Mouse (Mus musculus): ENCODE data around the gene Robo2. TPM values are rescaled to one million over a fixed set of nuclear protein-coding genes. Genes with fewer than 3 reads are reported as not detected.

Gene Robo2
- polyA plus RNA-seq, 1 experiment from 2014 or later: 31.1 TPM

GRCm38 (mm10) chr16:74072671-74073070 is 339.0 kb downstream of the Robo2 start:
- no peaks in the 10 kb centered on the region for H3K4me1 ChIP-seq (ENCODE audit: control insufficient read depth, insufficient read depth, low read length)
- WGBS: 94% methylated on average over 5 of the region's 5 CpGs

GRCm38 (mm10) chr16:74070628-74071027 is 341.0 kb downstream of the Robo2 start:
- no peak overlapping the region for H3K9ac ChIP-seq (replicated peaks; ENCODE audit: low read length)
- WGBS: 67% methylated on average over 7 of the region's 7 CpGs
- no peaks in the 10 kb centered on the region for H3K36me3 ChIP-seq (replicated peaks; ENCODE audit: control insufficient read depth, insufficient read depth, low read depth, low read length)
- H3K4me3 ChIP-seq (ENCODE audit: low read depth, low read length): no peak overlapping the region
- DNase-seq (ENCODE audit: low spot score): no peak
- no peaks in the 10 kb centered on the region for H3K27me3 ChIP-seq (ENCODE audit: control insufficient read depth, insufficient read depth, low read length)
- no peaks in the 10 kb centered on the region for H3K4me1 ChIP-seq (ENCODE audit: control insufficient read depth, insufficient read depth, low read length)
- H3K9me3 ChIP-seq (replicated peaks; ENCODE audit: control insufficient read depth, low read length): no peaks in the 10 kb centered on the region
- H3K4me2 ChIP-seq (ENCODE audit: low read depth, low read length): no peak overlapping the region
- no peak for ATAC-seq (replicated peaks; ENCODE audit: insufficient number of reproducible peaks, low FRiP score, low TSS enrichment, low read depth)
- no peak overlapping the region for H3K27ac ChIP-seq (replicated peaks; ENCODE audit: low read depth, low read length)

More at GRCm38 (mm10) chr16:74072671-74073070, 339.0 kb downstream of the Robo2 start:
- no peak overlapping the region for H3K4me2 ChIP-seq (ENCODE audit: low read depth, low read length)
- ATAC-seq (replicated peaks; ENCODE audit: insufficient number of reproducible peaks, low FRiP score, low TSS enrichment, low read depth) (no peak), DNase-seq (ENCODE audit: low spot score) (no peak)
- H3K9me3 ChIP-seq (replicated peaks; ENCODE audit: control insufficient read depth, low read length): no peaks in the 10 kb centered on the region
- no peaks in the 10 kb centered on the region for H3K36me3 ChIP-seq (replicated peaks; ENCODE audit: control insufficient read depth, insufficient read depth, low read depth, low read length)
- H3K27ac ChIP-seq (replicated peaks; ENCODE audit: low read depth, low read length): no peak overlapping the region
- H3K9ac ChIP-seq (replicated peaks; ENCODE audit: low read length): no peak overlapping the region
- no peaks in the 10 kb centered on the region for H3K27me3 ChIP-seq (ENCODE audit: control insufficient read depth, insufficient read depth, low read length)
- H3K4me3 ChIP-seq (ENCODE audit: low read depth, low read length): no peak overlapping the region

- H3K27ac ChIP-seq (replicated peaks; ENCODE audit: low read depth, low read length): no peak overlapping the region
- 79% methylated on average over 2 of the region's 2 CpGs for WGBS
- no peaks in the 10 kb centered on the region for H3K4me1 ChIP-seq (ENCODE audit: control insufficient read depth, insufficient read depth, low read length)
- H3K9ac ChIP-seq (replicated peaks; ENCODE audit: low read length): no peak overlapping the region
- no peaks in the 10 kb centered on the region for H3K27me3 ChIP-seq (ENCODE audit: control insufficient read depth, insufficient read depth, low read length)
- no peaks in the 10 kb centered on the region for H3K9me3 ChIP-seq (replicated peaks; ENCODE audit: control insufficient read depth, low read length)
- H3K36me3 ChIP-seq (replicated peaks; ENCODE audit: control insufficient read depth, insufficient read depth, low read depth, low read length): no peaks in the 10 kb centered on the region
- DNase-seq (ENCODE audit: low spot score): no peak
- no peak for ATAC-seq (replicated peaks; ENCODE audit: insufficient number of reproducible peaks, low FRiP score, low TSS enrichment, low read depth)
- no peak overlapping the region for H3K4me3 ChIP-seq (ENCODE audit: low read depth, low read length)
- no peak overlapping the region for H3K4me2 ChIP-seq (ENCODE audit: low read depth, low read length)
These were observed 345.7 kb downstream of the Robo2 start for GRCm38 (mm10) chr16:74065958-74066357.

GRCm38 (mm10) chr16:74061951-74062350 is 349.7 kb downstream of the Robo2 start:
- no peak overlapping the region for H3K4me2 ChIP-seq (ENCODE audit: low read depth, low read length)
- H3K9ac ChIP-seq (replicated peaks; ENCODE audit: low read length): no peak overlapping the region
- H3K27ac ChIP-seq (replicated peaks; ENCODE audit: low read depth, low read length): no peak overlapping the region
- H3K4me3 ChIP-seq (ENCODE audit: low read depth, low read length): no peak overlapping the region
- H3K9me3 ChIP-seq (replicated peaks; ENCODE audit: control insufficient read depth, low read length): no peaks in the 10 kb centered on the region
- ATAC-seq (replicated peaks; ENCODE audit: insufficient number of reproducible peaks, low FRiP score, low TSS enrichment, low read depth): no peak
- DNase-seq (ENCODE audit: low spot score): no peak
- H3K4me1 ChIP-seq (ENCODE audit: control insufficient read depth, insufficient read depth, low read length): no peaks in the 10 kb centered on the region
- no peaks in the 10 kb centered on the region for H3K36me3 ChIP-seq (replicated peaks; ENCODE audit: control insufficient read depth, insufficient read depth, low read depth, low read length)
- no peaks in the 10 kb centered on the region for H3K27me3 ChIP-seq (ENCODE audit: control insufficient read depth, insufficient read depth, low read length)

- H3K36me3 ChIP-seq (replicated peaks; ENCODE audit: control insufficient read depth, insufficient read depth, low read depth, low read length): no peaks in the 10 kb centered on the region
- H3K9ac ChIP-seq (replicated peaks; ENCODE audit: low read length): no peak overlapping the region
- DNase-seq (ENCODE audit: low spot score): no peak
- no peaks in the 10 kb centered on the region for H3K27me3 ChIP-seq (ENCODE audit: control insufficient read depth, insufficient read depth, low read length)
- no peak overlapping the region for H3K4me2 ChIP-seq (ENCODE audit: low read depth, low read length)
- ATAC-seq (replicated peaks; ENCODE audit: insufficient number of reproducible peaks, low FRiP score, low TSS enrichment, low read depth): no peak
- H3K4me1 ChIP-seq (ENCODE audit: control insufficient read depth, insufficient read depth, low read length): no peaks in the 10 kb centered on the region
- no peak overlapping the region for H3K4me3 ChIP-seq (ENCODE audit: low read depth, low read length)
- H3K9me3 ChIP-seq (replicated peaks; ENCODE audit: control insufficient read depth, low read length): no peaks in the 10 kb centered on the region
- no peak overlapping the region for H3K27ac ChIP-seq (replicated peaks; ENCODE audit: low read depth, low read length)
These were observed 350.1 kb downstream of the Robo2 start for GRCm38 (mm10) chr16:74061479-74061878.

- Histone ChIP-seq H3K9me3 (replicated peaks; ENCODE audit: control insufficient read depth, low read length) (no peaks in the 10 kb centered on the region), H3K27me3 (ENCODE audit: control insufficient read depth, insufficient read depth, low read length) (no peaks in the 10 kb centered on the region), H3K9ac (replicated peaks; ENCODE audit: low read length) (no peak overlapping the region), H3K36me3 (replicated peaks; ENCODE audit: control insufficient read depth, insufficient read depth, low read depth, low read length) (no peaks in the 10 kb centered on the region), H3K4me2 (ENCODE audit: low read depth, low read length) (no peak overlapping the region), H3K27ac (replicated peaks; ENCODE audit: low read depth, low read length) (no peak overlapping the region), H3K4me3 (ENCODE audit: low read depth, low read length) (no peak overlapping the region), H3K4me1 (ENCODE audit: control insufficient read depth, insufficient read depth, low read length) (no peaks in the 10 kb centered on the region)
- ATAC-seq (replicated peaks; ENCODE audit: insufficient number of reproducible peaks, low FRiP score, low TSS enrichment, low read depth): no peak
- no peak for DNase-seq (ENCODE audit: low spot score)
- 89% methylated on average over 2 of the region's 2 CpGs for WGBS
These were observed 354.7 kb downstream of the Robo2 start for GRCm38 (mm10) chr16:74056886-74057285.

GRCm38 (mm10) chr16:74056210-74056609 is 355.4 kb downstream of the Robo2 start:
- Histone ChIP-seq H3K4me1 (ENCODE audit: control insufficient read depth, insufficient read depth, low read length) (no peaks in the 10 kb centered on the region), H3K4me2 (ENCODE audit: low read depth, low read length) (no peak overlapping the region), H3K4me3 (ENCODE audit: low read depth, low read length) (no peak overlapping the region), H3K27ac (replicated peaks; ENCODE audit: low read depth, low read length) (no peak overlapping the region), H3K27me3 (ENCODE audit: control insufficient read depth, insufficient read depth, low read length) (no peaks in the 10 kb centered on the region), H3K9ac (replicated peaks; ENCODE audit: low read length) (no peak overlapping the region), H3K9me3 (replicated peaks; ENCODE audit: control insufficient read depth, low read length) (no peaks in the 10 kb centered on the region), H3K36me3 (replicated peaks; ENCODE audit: control insufficient read depth, insufficient read depth, low read depth, low read length) (no peaks in the 10 kb centered on the region)
- DNase-seq (ENCODE audit: low spot score): no peak
- no peak for ATAC-seq (replicated peaks; ENCODE audit: insufficient number of reproducible peaks, low FRiP score, low TSS enrichment, low read depth)
- 81% methylated on average over 1 of the region's 1 CpGs for WGBS

- Histone ChIP-seq H3K9ac (replicated peaks; ENCODE audit: low read length) (no peak overlapping the region), H3K4me3 (ENCODE audit: low read depth, low read length) (no peak overlapping the region), H3K4me1 (ENCODE audit: control insufficient read depth, insufficient read depth, low read length) (no peaks in the 10 kb centered on the region), H3K27me3 (ENCODE audit: control insufficient read depth, insufficient read depth, low read length) (no peaks in the 10 kb centered on the region), H3K4me2 (ENCODE audit: low read depth, low read length) (no peak overlapping the region), H3K9me3 (replicated peaks; ENCODE audit: control insufficient read depth, low read length) (no peaks in the 10 kb centered on the region), H3K27ac (replicated peaks; ENCODE audit: low read depth, low read length) (no peak overlapping the region), H3K36me3 (replicated peaks; ENCODE audit: control insufficient read depth, insufficient read depth, low read depth, low read length) (no peaks in the 10 kb centered on the region)
- peak; percentile 61 for DNase-seq (ENCODE audit: low spot score)
- peak; percentile 44; the same call in 1 of the 2 replicates for ATAC-seq (replicated peaks; ENCODE audit: insufficient number of reproducible peaks, low FRiP score, low TSS enrichment, low read depth)
- 56% methylated on average over 10 of the region's 10 CpGs for WGBS
These were observed 356.4 kb downstream of the Robo2 start for GRCm38 (mm10) chr16:74055061-74055751.
